Mouse (Mus musculus) myocyte (in vitro differentiated cells): ENCODE data around the gene Wdr31.

ENCODE experiments used
- CEBPB ChIP-seq: IDR thresholded peaks from 2 replicates; pipeline ENCODE4 v1.6.1; 2011; ENCODE audit warnings: mild to moderate bottlenecking, moderate library complexity; ENCODE audit not compliant: poor library complexity, insufficient read depth, severe bottlenecking
- E2F4 ChIP-seq: IDR thresholded peaks from one replicate; pipeline ENCODE4 v1.6.1; 2011; ENCODE audit warnings: mild to moderate bottlenecking, control low read depth, moderate library complexity; ENCODE audit not compliant: insufficient read depth
- MAX ChIP-seq: IDR thresholded peaks from one replicate; pipeline ENCODE4 v1.6.1; 2011; ENCODE audit warnings: low read depth, mild to moderate bottlenecking, control low read depth
- MYOD1 ChIP-seq, 3 experiments: IDR thresholded peaks; one replicate each; pipeline ENCODE4 v1.6.1; 2011; ENCODE audit warnings: control low read depth in 2 of 3, low read depth in 2 of 3, mild to moderate bottlenecking in 2 of 3, moderate library complexity in 1 of 3; ENCODE audit not compliant: insufficient read length in 2 of 3, control insufficient read depth in 1 of 3
- POLR2A ChIP-seq: IDR thresholded peaks from one replicate; pipeline ENCODE4 v1.6.1; 2011; ENCODE audit warnings: low read depth, mild to moderate bottlenecking, control low read depth, moderate library complexity; ENCODE audit not compliant: insufficient read length
- POLR2AphosphoS2 ChIP-seq: IDR thresholded peaks from one replicate; pipeline ENCODE4 v1.6.1; 2011; ENCODE audit warnings: low read depth, control low read depth; ENCODE audit not compliant: insufficient read length
- REST ChIP-seq: IDR thresholded peaks from one replicate; pipeline ENCODE4 v1.6.1; 2011; ENCODE audit warnings: mild to moderate bottlenecking, control low read depth, moderate library complexity; ENCODE audit not compliant: insufficient read depth, insufficient read length
- TCF12 ChIP-seq: IDR thresholded peaks from one replicate; pipeline ENCODE4 v1.6.1; 2011; ENCODE audit warnings: mild to moderate bottlenecking, control low read depth; ENCODE audit not compliant: poor library complexity, insufficient read depth, severe bottlenecking
- TCF3 ChIP-seq: IDR thresholded peaks from one replicate; pipeline ENCODE4 v1.6.1; 2011; ENCODE audit warnings: low read depth, control low read depth; ENCODE audit not compliant: insufficient read length
- USF1 ChIP-seq: IDR thresholded peaks from one replicate; pipeline ENCODE4 v1.6.1; 2011; ENCODE audit warnings: low read depth, mild to moderate bottlenecking, control low read depth, moderate library complexity

GRCm38 (mm10) chr4:62496815-62497214 lies 26.1 kb upstream of the Wdr31 start:
- TF ChIP-seq POLR2A, result no peak
- no peak for TF ChIP-seq E2F4
- no peak for TF ChIP-seq TCF3
- TF ChIP-seq POLR2AphosphoS2, result no peak
- no peak for TF ChIP-seq TCF12
- peak; percentile 73; the same call in 1 of the 2 replicates for TF ChIP-seq CEBPB
- TF ChIP-seq MAX, result peak; percentile 61
- TF ChIP-seq MYOD1 (IDR thresholded peaks at IDR 0.05; ENCODE audit: control insufficient read depth in 1 of 3, insufficient read length in 2 of 3, low read depth in 2 of 3), result no peak
- no peak for TF ChIP-seq USF1
- no peak for TF ChIP-seq REST
